Mouse (Mus musculus): ENCODE measurements at regions not wholly inside any gene's neighbourhood (a gene's known extent, or its start where the extent isn't known, plus 50 kb on each side); places are given as distances from the start of the nearest gene placed in this dataset.

GRCm38 (mm10) chr1:151088535-151089125, 93.7 kb upstream of the Gm47985 start:
- DNase-seq (ENCODE audit: low spot score): no peak

GRCm38 (mm10) chr1:151092035-151092434, 90.3 kb upstream of the Gm47985 start:
- DNase-seq (ENCODE audit: low spot score): no peak

- no peak for DNase-seq (ENCODE audit: low spot score)
Observed at GRCm38 (mm10) chr1:151095344-151096050, 86.8 kb upstream of the Gm47985 start.

- peak; percentile 55 for DNase-seq (ENCODE audit: low spot score)
Observed at GRCm38 (mm10) chr1:151096079-151096478, 86.3 kb upstream of the Gm47985 start.

GRCm38 (mm10) chr1:151097506-151097905, 84.8 kb upstream of the Gm47985 start:
- DNase-seq (ENCODE audit: low spot score): no peak

GRCm38 (mm10) chr1:151098763-151099162, 83.6 kb upstream of the Gm47985 start:
- no peak for DNase-seq (ENCODE audit: low spot score)

- DNase-seq (ENCODE audit: low spot score): no peak
Observed at GRCm38 (mm10) chr1:151100565-151101483, 81.5 kb upstream of the Gm47985 start.

- no peak for DNase-seq (ENCODE audit: low spot score)
Observed at GRCm38 (mm10) chr1:151101516-151101915, 80.8 kb upstream of the Gm47985 start.

GRCm38 (mm10) chr1:151102061-151102460, 80.3 kb upstream of the Gm47985 start:
- DNase-seq (ENCODE audit: low spot score): no peak

GRCm38 (mm10) chr1:151102646-151103391, 79.5 kb upstream of the Gm47985 start:
- DNase-seq (ENCODE audit: low spot score): peak; percentile 31

GRCm38 (mm10) chr1:151103522-151104037, 78.8 kb upstream of the Gm47985 start:
- no peak for DNase-seq (ENCODE audit: low spot score)

- DNase-seq (ENCODE audit: low spot score): no peak
Observed at GRCm38 (mm10) chr1:151104346-151104745, 78.0 kb upstream of the Gm47985 start.

- DNase-seq (ENCODE audit: low spot score): no peak
Observed at GRCm38 (mm10) chr1:151104806-151105205, 77.5 kb upstream of the Gm47985 start.

- no peak for DNase-seq (ENCODE audit: low spot score)
Observed at GRCm38 (mm10) chr1:151105251-151105650, 77.1 kb upstream of the Gm47985 start.

GRCm38 (mm10) chr1:151107401-151107800, 74.9 kb upstream of the Gm47985 start:
- no peak for DNase-seq (ENCODE audit: low spot score)

GRCm38 (mm10) chr1:151109333-151109732, 73.0 kb upstream of the Gm47985 start:
- DNase-seq (ENCODE audit: low spot score): no peak

- DNase-seq (ENCODE audit: low spot score): no peak
Observed at GRCm38 (mm10) chr1:151110412-151110811, 71.9 kb upstream of the Gm47985 start.

GRCm38 (mm10) chr1:151111683-151112082, 70.7 kb upstream of the Gm47985 start:
- DNase-seq (ENCODE audit: low spot score): no peak

GRCm38 (mm10) chr1:151112390-151112789, 69.9 kb upstream of the Gm47985 start:
- no peak for DNase-seq (ENCODE audit: low spot score)

GRCm38 (mm10) chr1:151113199-151113598, 69.1 kb upstream of the Gm47985 start:
- DNase-seq (ENCODE audit: low spot score): no peak

GRCm38 (mm10) chr1:151118530-151118929, 63.8 kb upstream of the Gm47985 start:
- DNase-seq (ENCODE audit: low spot score): no peak

- DNase-seq (ENCODE audit: low spot score): no peak
Observed at GRCm38 (mm10) chr1:151118982-151119381, 63.4 kb upstream of the Gm47985 start.

Measured in yolk sac, embryonic 10.5 days (tissue).